Mouse (Mus musculus) C2C12 (cell line): ENCODE measurements around the gene Rnf181. TPM values are rescaled to one million over a fixed set of nuclear protein-coding genes. Genes with fewer than 3 reads are reported as not detected.
A peak's percentile ranks its signal among the peaks of the same experiment; 100 is the strongest.

ENCODE experiments used
- H3K27me3 ChIP-seq: one replicate; pipeline ENCODE4 v1.6.1; 2011; ENCODE audit not compliant: control insufficient read depth, insufficient read depth, insufficient read length
- H3K36me3 ChIP-seq: one replicate; pipeline ENCODE4 v1.6.1; 2011; ENCODE audit not compliant: control insufficient read depth, insufficient read depth
- H3K4me3 ChIP-seq: one replicate; pipeline ENCODE4 v1.5.1; 2011; ENCODE audit warnings: mild to moderate bottlenecking, control low read depth; ENCODE audit not compliant: poor library complexity, insufficient read depth, severe bottlenecking
- H3K79me2 ChIP-seq: one replicate; pipeline ENCODE4 v1.6.1; 2011; ENCODE audit not compliant: control insufficient read depth, insufficient read depth
- H3K79me3 ChIP-seq: one replicate; pipeline ENCODE4 v1.6.1; 2011; ENCODE audit warnings: low read depth, control low read depth
- H3ac ChIP-seq: one replicate; pipeline ENCODE3; 2011; ENCODE audit warnings: low read depth; ENCODE audit not compliant: control insufficient read depth, insufficient read length
- CEBPB ChIP-seq: IDR thresholded peaks from one replicate; pipeline ENCODE4 v1.6.1; 2011; ENCODE audit warnings: low read depth, mild to moderate bottlenecking, control low read depth, moderate library complexity
- CTCF ChIP-seq: IDR thresholded peaks from one replicate; pipeline ENCODE4 v1.5.1; 2011; ENCODE audit not compliant: control insufficient read depth, insufficient read depth, insufficient read length
- FOSL1 ChIP-seq: IDR thresholded peaks from one replicate; pipeline ENCODE4 v1.8.0; 2011; ENCODE audit warnings: mild to moderate bottlenecking, low read length; ENCODE audit not compliant: poor library complexity, insufficient read depth, severe bottlenecking
- MAX ChIP-seq: IDR thresholded peaks from one replicate; pipeline ENCODE4 v1.6.1; 2011; ENCODE audit warnings: mild to moderate bottlenecking, control low read depth
- MYOD1 ChIP-seq: IDR thresholded peaks from one replicate; pipeline ENCODE4 v1.6.1; 2011; ENCODE audit warnings: low read depth; ENCODE audit not compliant: control insufficient read depth, insufficient read length
- MYOG ChIP-seq: IDR thresholded peaks from one replicate; pipeline ENCODE4 v1.6.1; 2011; ENCODE audit not compliant: control insufficient read depth, insufficient read length; ENCODE audit errors: extremely low read depth
- USF1 ChIP-seq: IDR thresholded peaks from one replicate; pipeline ENCODE4 v1.6.1; 2011; ENCODE audit warnings: low read depth, mild to moderate bottlenecking, control low read depth, moderate library complexity
- polyA plus RNA-seq: library from polyadenylated mRNA; unstranded; fragments of >200 nt; fragmentation: generic; extraction: Trizol; gene quantifications from one replicate; pipeline ENCODE4 v1.2.1, GENCODE M21; 2012; ENCODE audit warnings: missing spikeins

Gene Rnf181
- polyA plus RNA-seq, 1 experiment: 108 TPM

GRCm38 (mm10) chr6:72374206-72374605, 7.5 kb upstream of the Rnf181 start:
- no peaks in the 10 kb centered on the region for H3K36me3 ChIP-seq
- no peak overlapping the region for H3ac ChIP-seq
- H3K79me2 ChIP-seq: peaks cover 11% of the 10 kb centered on the region
- peaks cover 3% of the 10 kb centered on the region for H3K79me3 ChIP-seq
- H3K27me3 ChIP-seq: no peaks in the 10 kb centered on the region
- TF ChIP-seq USF1 (no peak), FOSL1 (no peak), MYOD1 (no peak), CTCF (no peak), CEBPB (no peak), MYOG (no peak), MAX (no peak)
- H3K4me3 ChIP-seq: no peak overlapping the region

- TF ChIP-seq CEBPB: no peak
- TF ChIP-seq MYOG: no peak
- TF ChIP-seq CTCF: no peak
- no peak for TF ChIP-seq FOSL1
- TF ChIP-seq MYOD1: no peak
- TF ChIP-seq USF1: no peak
- TF ChIP-seq MAX: no peak
- Histone ChIP-seq H3K27me3 (no peaks in the 10 kb centered on the region), H3K4me3 (no peak overlapping the region), H3ac (no peak overlapping the region), H3K79me2 (peaks cover under 1% of the 10 kb centered on the region), H3K79me3 (peaks cover 3% of the 10 kb centered on the region), H3K36me3 (no peaks in the 10 kb centered on the region)
These were observed 6.4 kb upstream of the Rnf181 start for GRCm38 (mm10) chr6:72373184-72373583.

DNA sequence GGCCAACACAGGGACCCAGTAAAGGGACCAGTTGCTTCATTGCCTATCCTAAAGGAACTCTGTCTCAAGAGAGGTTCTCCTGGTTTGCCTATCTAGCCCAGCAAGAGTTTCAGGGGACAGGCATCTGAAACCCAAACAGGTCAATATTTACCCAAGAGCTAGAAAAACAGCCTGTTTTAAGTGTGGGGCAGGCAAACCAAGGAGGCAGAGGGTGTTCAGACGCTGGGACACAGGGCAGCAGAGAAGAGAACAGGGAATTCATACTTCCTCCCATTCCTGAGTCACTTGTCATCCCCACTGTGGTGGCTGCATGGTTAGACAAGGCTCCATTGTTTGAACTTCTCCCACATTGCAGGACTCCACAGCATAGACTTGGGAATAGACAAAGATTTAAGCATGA, 4.8 kb upstream of the Rnf181 start:
- TF ChIP-seq MYOD1: no peak
- TF ChIP-seq CTCF: no peak
- no peak for TF ChIP-seq USF1
- no peak for TF ChIP-seq CEBPB
- no peak for TF ChIP-seq MYOG
- Histone ChIP-seq H3ac (no peak overlapping the region), H3K79me2 (no peaks in the 10 kb centered on the region), H3K36me3 (no peaks in the 10 kb centered on the region), H3K79me3 (no peaks in the 10 kb centered on the region), H3K4me3 (no peak overlapping the region), H3K27me3 (no peaks in the 10 kb centered on the region)

- no peak overlapping the region for H3K4me3 ChIP-seq
- TF ChIP-seq MAX (no peak), CEBPB (no peak), FOSL1 (no peak), MYOD1 (peak; percentile 60), USF1 (no peak)
- no peak overlapping the region for H3ac ChIP-seq
- no peaks in the 10 kb centered on the region for H3K79me3 ChIP-seq
- no peaks in the 10 kb centered on the region for H3K79me2 ChIP-seq
- no peaks in the 10 kb centered on the region for H3K36me3 ChIP-seq
- H3K27me3 ChIP-seq: no peaks in the 10 kb centered on the region
These were observed 4.4 kb upstream of the Rnf181 start for GRCm38 (mm10) chr6:72371147-72371546.

DNA sequence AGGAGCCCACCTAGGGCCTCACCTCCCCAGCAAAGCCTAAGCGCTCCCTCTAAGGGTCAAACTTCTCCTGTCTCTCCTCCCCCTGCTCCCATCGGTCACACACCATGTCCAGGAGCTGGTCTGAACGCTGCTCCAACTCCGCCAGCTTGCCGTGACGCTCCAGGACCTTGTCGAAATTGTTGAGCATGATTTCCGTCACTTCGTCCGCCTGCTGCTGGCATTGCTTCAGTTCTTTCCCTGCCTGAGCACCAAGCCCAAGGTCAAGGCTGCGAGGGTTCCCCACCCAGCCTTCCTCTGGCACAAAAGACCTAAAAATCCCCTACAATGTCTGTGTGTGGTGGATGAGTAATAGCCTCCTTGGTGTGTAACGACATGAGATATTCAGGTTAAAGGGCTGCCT, 3.3 kb upstream of the Rnf181 start:
- H3K79me2 ChIP-seq: no peaks in the 10 kb centered on the region
- H3K27me3 ChIP-seq: no peaks in the 10 kb centered on the region
- H3K4me3 ChIP-seq: no peak overlapping the region
- H3ac ChIP-seq: no peak overlapping the region
- no peaks in the 10 kb centered on the region for H3K79me3 ChIP-seq
- H3K36me3 ChIP-seq: no peaks in the 10 kb centered on the region
- TF ChIP-seq CTCF: no peak

DNA sequence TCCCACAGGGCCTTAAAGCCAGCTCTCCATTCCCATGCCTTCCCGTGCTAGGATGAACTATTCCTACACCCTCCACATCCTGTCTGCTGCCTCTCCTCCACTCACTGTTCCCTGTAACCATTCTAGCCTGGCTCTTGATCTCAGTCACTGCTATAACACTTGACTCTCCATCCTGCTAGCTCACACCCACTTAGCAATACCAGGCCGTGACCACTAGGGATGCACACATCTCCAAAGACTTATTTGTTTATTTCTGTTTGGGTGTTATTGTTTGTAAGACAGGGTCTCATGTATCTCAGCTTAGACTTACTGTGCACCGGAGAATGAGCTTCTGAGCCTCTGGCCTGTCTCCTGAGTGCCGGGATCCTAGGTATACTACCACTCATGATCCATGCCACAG, 2.8 kb upstream of the Rnf181 start:
- H3K4me3 ChIP-seq: no peak overlapping the region
- no peaks in the 10 kb centered on the region for H3K79me2 ChIP-seq
- no peaks in the 10 kb centered on the region for H3K27me3 ChIP-seq
- TF ChIP-seq FOSL1 (no peak), MYOD1 (no peak), USF1 (no peak), MAX (no peak), CTCF (no peak), MYOG (no peak), CEBPB (no peak)
- H3ac ChIP-seq: no peak overlapping the region
- no peaks in the 10 kb centered on the region for H3K79me3 ChIP-seq
- no peaks in the 10 kb centered on the region for H3K36me3 ChIP-seq

GRCm38 (mm10) chr6:72367460-72367974, 761 bp upstream of the Rnf181 start:
- Histone ChIP-seq H3ac (no peak overlapping the region), H3K27me3 (no peaks in the 10 kb centered on the region), H3K36me3 (no peaks in the 10 kb centered on the region), H3K79me2 (no peaks in the 10 kb centered on the region), H3K79me3 (no peaks in the 10 kb centered on the region), H3K4me3 (no peak overlapping the region)
- TF ChIP-seq MAX (no peak), CEBPB (no peak), FOSL1 (no peak), CTCF (no peak), MYOD1 (no peak), USF1 (no peak), MYOG (no peak)
